Mouse (Mus musculus) cerebellum, adult 2 months (tissue): ENCODE data around the gene Hsd17b12. TPM values are rescaled to one million over a fixed set of nuclear protein-coding genes. Genes with fewer than 3 reads are reported as not detected.

ENCODE experiments used
- DNase-seq, 2 experiments: peaks; one replicate each; pipeline ENCODE4 v3.0.0; 2021
- H3K27ac ChIP-seq: fragments of 200-500 bp; 2 replicates; pipeline ENCODE4 v1.5.1; 2012; ENCODE audit warnings: low read length, control low read depth, inconsistent platforms; ENCODE audit not compliant: insufficient read depth
- H3K27me3 ChIP-seq: fragments of 200-500 bp; 2 replicates; pipeline ENCODE4 v1.6.1; 2012; ENCODE audit warnings: inconsistent platforms, mild to moderate bottlenecking, low read length, moderate library complexity; ENCODE audit not compliant: control insufficient read depth, insufficient read depth
- H3K4me1 ChIP-seq: fragments of 200-500 bp; 2 replicates; pipeline ENCODE4 v1.6.1; 2011; ENCODE audit warnings: low read length; ENCODE audit not compliant: control insufficient read depth, insufficient read depth
- H3K4me3 ChIP-seq: fragments of 200-500 bp; replicated peaks from 2 replicates; pipeline ENCODE3; 2011; ENCODE audit warnings: mild to moderate bottlenecking, low read depth, low read length, control low read depth; ENCODE audit not compliant: insufficient read depth
- CTCF ChIP-seq: fragments of 200-500 bp; IDR thresholded peaks from 2 replicates; pipeline ENCODE4 v1.5.1; 2011; ENCODE audit warnings: low read depth, mild to moderate bottlenecking, control low read depth, low read length, moderate library complexity, borderline replicate concordance; ENCODE audit not compliant: insufficient read depth
- POLR2A ChIP-seq: fragments of 200-500 bp; IDR thresholded peaks from 2 replicates; pipeline ENCODE4 v1.6.1; 2011; ENCODE audit warnings: low read length, control low read depth, borderline replicate concordance; ENCODE audit not compliant: insufficient read depth
- WGBS: fragments of 180-500 bp; shearing (Covaris S2); methylation state at CpG from one replicate; pipeline ENCODE4 v1.1.7; 2018; 5-methylcytosine and 5-hydroxymethylcytosine counted together
- polyA plus RNA-seq: library from polyadenylated mRNA; depleted of rRNA; stranded (reverse); fragments of >200 nt; gene quantifications from 2 replicates; pipeline ENCODE4 v1.2.3, GENCODE M21; 2012

Hsd17b12 gene
- polyA plus RNA-seq, 1 experiment: 89.1 TPM

GRCm38 (mm10) chr2:94173549-94173948 is 15.8 kb upstream of the Hsd17b12 start:
- H3K4me3 ChIP-seq: no peak overlapping the region
- H3K27me3 ChIP-seq: no peaks in the 10 kb centered on the region
- H3K27ac ChIP-seq: no peak overlapping the region
- H3K4me1 ChIP-seq: no peaks in the 10 kb centered on the region
- WGBS: 91% methylated on average over 13 of the region's 13 CpGs
- no peak for TF ChIP-seq POLR2A
- no peak for TF ChIP-seq CTCF
- no peak for DNase-seq

GRCm38 (mm10) chr2:94163207-94163606 is 5.4 kb upstream of the Hsd17b12 start:
- Histone ChIP-seq H3K4me3 (no peak overlapping the region), H3K27ac (no peak overlapping the region), H3K27me3 (no peaks in the 10 kb centered on the region), H3K4me1 (no peaks in the 10 kb centered on the region; the same call in 1 of the 2 replicates)
- no peak for TF ChIP-seq POLR2A
- no peak for TF ChIP-seq CTCF
- 57% methylated on average over 2 of the region's 2 CpGs for WGBS
- no peak for DNase-seq

GRCm38 (mm10) chr2:94162141-94162540 is 4.4 kb upstream of the Hsd17b12 start:
- DNase-seq: no peak
- Histone ChIP-seq H3K27me3 (no peaks in the 10 kb centered on the region), H3K4me3 (no peak overlapping the region), H3K4me1 (no peaks in the 10 kb centered on the region; the same call in 1 of the 2 replicates), H3K27ac (no peak overlapping the region)
- WGBS: 69% methylated on average over 6 of the region's 6 CpGs
- TF ChIP-seq POLR2A (no peak), CTCF (no peak)

GRCm38 (mm10) chr2:94158520-94158884 is 738 bp upstream of the Hsd17b12 start:
- no peaks in the 10 kb centered on the region; the same call in 1 of the 2 replicates for H3K4me1 ChIP-seq
- no peak for DNase-seq
- H3K4me3 ChIP-seq: peak overlapping the region; percentile 53
- H3K27ac ChIP-seq: no peak overlapping the region
- no peaks in the 10 kb centered on the region for H3K27me3 ChIP-seq
- no peak for TF ChIP-seq CTCF
- TF ChIP-seq POLR2A: no peak
- 21% methylated on average over 4 of the region's 4 CpGs for WGBS

GRCm38 (mm10) chr2:94157051-94157450 is 713 bp downstream of the Hsd17b12 start:
- WGBS: 2% methylated on average over 10 of the region's 10 CpGs
- peak overlapping the region; percentile 93 for H3K4me3 ChIP-seq
- H3K27me3 ChIP-seq: no peaks in the 10 kb centered on the region
- no peak for DNase-seq
- H3K4me1 ChIP-seq: no peaks in the 10 kb centered on the region; the same call in 1 of the 2 replicates
- H3K27ac ChIP-seq: no peak overlapping the region
- TF ChIP-seq CTCF (no peak), POLR2A (no peak)

- Histone ChIP-seq H3K4me1 (no peaks in the 10 kb centered on the region), H3K27me3 (no peaks in the 10 kb centered on the region), H3K4me3 (no peak overlapping the region), H3K27ac (no peak overlapping the region)
- WGBS: 79% methylated on average over 2 of the region's 2 CpGs
- no peak for TF ChIP-seq CTCF
- TF ChIP-seq POLR2A: no peak
- no peak for DNase-seq
Measured at GRCm38 (mm10) chr2:94145146-94145542, 12.6 kb downstream of the Hsd17b12 start.

GRCm38 (mm10) chr2:94144520-94145145 is 13.1 kb downstream of the Hsd17b12 start:
- no peak for TF ChIP-seq POLR2A
- no peak for TF ChIP-seq CTCF
- 96% methylated on average over 7 of the region's 7 CpGs for WGBS
- Histone ChIP-seq H3K4me3 (no peak overlapping the region), H3K27ac (no peak overlapping the region), H3K27me3 (no peaks in the 10 kb centered on the region), H3K4me1 (no peaks in the 10 kb centered on the region)
- no peak for DNase-seq

- no peak overlapping the region for H3K4me3 ChIP-seq
Measured at GRCm38 (mm10) chr2:94141293-94141692, 16.5 kb downstream of the Hsd17b12 start.

More at GRCm38 (mm10) chr2:94141293-94141692, 16.5 kb downstream of the Hsd17b12 start:
- 71% methylated on average over 3 of the region's 3 CpGs for WGBS
- H3K27me3 ChIP-seq: no peaks in the 10 kb centered on the region
- no peaks in the 10 kb centered on the region for H3K4me1 ChIP-seq
- no peak overlapping the region for H3K27ac ChIP-seq
- TF ChIP-seq CTCF (no peak), POLR2A (no peak)
- DNase-seq: no peak
